Comparison of ENCODE assay signal across 1 mouse cellular context in the genomic region with DNA sequence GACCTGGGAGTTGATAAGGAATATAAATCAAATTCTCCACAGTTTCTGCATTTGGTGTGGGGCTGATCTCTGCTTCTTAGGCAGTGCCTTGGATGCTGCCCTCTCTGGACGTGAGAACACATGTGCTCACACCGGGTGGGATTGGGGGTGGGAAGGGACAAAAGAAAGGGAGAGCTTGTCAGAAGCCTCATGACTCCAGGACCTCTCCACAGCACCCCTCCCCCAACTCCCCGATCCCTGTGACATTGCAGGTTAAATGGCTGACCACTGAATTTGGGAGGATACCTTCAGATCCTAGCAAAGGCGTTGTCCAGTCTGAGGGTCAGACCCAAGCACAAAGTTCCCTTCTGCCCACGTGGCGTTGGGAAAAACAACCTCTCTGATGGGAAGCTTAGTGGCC.
TF ChIP-seq lines count a peak whose summit lies in the region.

No protein-coding gene starts in this region.

TF ChIP-seq in ES-E14, 5 proteins besides CTCF, POLR2A, EP300 and RAD21 (continued from another document):
- no peak for TF ChIP-seq MAFK (IDR thresholded peaks at IDR 0.05; ENCODE audit: insufficient read depth, low read depth, low read length)
- no peak for TF ChIP-seq ZC3H11A (IDR thresholded peaks at IDR 0.05; ENCODE audit: borderline replicate concordance, low read depth, low read length)
- TF ChIP-seq HCFC1 (IDR thresholded peaks at IDR 0.05; ENCODE audit: borderline replicate concordance, insufficient read depth, low read length) = no peak
